Mouse (Mus musculus): ENCODE results near the gene Adamtsl3. TPM values are rescaled to one million over a fixed set of nuclear protein-coding genes. Genes with fewer than 3 reads are reported as not detected.

Gene Adamtsl3
- polyA plus RNA-seq, 1 experiment from 2014 or later, result 4.8 TPM

DNA sequence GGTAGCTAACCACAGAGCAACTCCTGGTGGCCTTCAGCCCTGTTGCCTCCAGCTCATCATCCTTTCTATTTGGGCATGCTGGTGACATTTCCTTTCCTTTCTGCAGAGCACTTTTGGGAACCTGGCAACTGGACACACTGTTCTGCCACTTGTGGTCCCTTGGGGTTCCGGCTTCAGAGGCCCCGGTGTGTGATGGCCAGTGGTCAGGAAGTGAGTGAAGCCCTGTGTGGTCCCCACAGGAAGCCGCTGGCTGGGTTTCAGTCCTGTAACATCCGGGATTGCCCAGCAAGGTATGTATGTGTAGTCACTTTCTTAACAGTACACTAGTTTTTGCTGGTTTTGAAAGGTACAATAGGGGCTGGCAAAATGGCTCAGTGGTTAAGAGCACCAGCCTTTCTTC is 266.5 kb downstream of the Adamtsl3 start:
- Histone ChIP-seq H3K9ac (ENCODE audit: low read depth, low read length) (no peak overlapping the region), H3K27me3 (replicated peaks; ENCODE audit: control insufficient read depth, insufficient read depth, low read length) (no peaks in the 10 kb centered on the region), H3K4me2 (ENCODE audit: low read depth, low read length) (no peak overlapping the region), H3K4me1 (ENCODE audit: control insufficient read depth, insufficient read depth, low read length) (0 out of 2 replicates have a peak, but pooled peaks cover 3% of the 10 kb centered on the region), H3K27ac (replicated peaks; ENCODE audit: low read depth, low read length) (no peak overlapping the region), H3K4me3 (ENCODE audit: low read depth, low read length) (no peak overlapping the region), H3K36me3 (ENCODE audit: control insufficient read depth, insufficient read depth, low read length) (no peaks in the 10 kb centered on the region), H3K9me3 (ENCODE audit: control insufficient read depth, low read length) (no peaks in the 10 kb centered on the region)
- ATAC-seq (ENCODE audit: low read depth) (no peak), DNase-seq (ENCODE audit: low spot score) (no peak)
- 65% methylated on average over 4 of the region's 4 CpGs for WGBS

- ATAC-seq (ENCODE audit: low read depth), result peak; percentile 77
- Histone ChIP-seq H3K27ac (replicated peaks; ENCODE audit: low read depth, low read length) (no peak overlapping the region), H3K9me3 (ENCODE audit: control insufficient read depth, low read length) (no peaks in the 10 kb centered on the region), H3K36me3 (ENCODE audit: control insufficient read depth, insufficient read depth, low read length) (no peaks in the 10 kb centered on the region), H3K4me1 (ENCODE audit: control insufficient read depth, insufficient read depth, low read length) (0 out of 2 replicates have a peak, but pooled peaks cover 3% of the 10 kb centered on the region), H3K4me3 (ENCODE audit: low read depth, low read length) (no peak overlapping the region), H3K9ac (ENCODE audit: low read depth, low read length) (no peak overlapping the region), H3K4me2 (ENCODE audit: low read depth, low read length) (no peak overlapping the region), H3K27me3 (replicated peaks; ENCODE audit: control insufficient read depth, insufficient read depth, low read length) (no peaks in the 10 kb centered on the region)
- 73% methylated on average over 6 of the region's 6 CpGs for WGBS
- peak; percentile 26 for DNase-seq (ENCODE audit: low spot score)
Observed at GRCm38 (mm10) chr7:82605425-82605824, 269.9 kb downstream of the Adamtsl3 start.

DNA sequence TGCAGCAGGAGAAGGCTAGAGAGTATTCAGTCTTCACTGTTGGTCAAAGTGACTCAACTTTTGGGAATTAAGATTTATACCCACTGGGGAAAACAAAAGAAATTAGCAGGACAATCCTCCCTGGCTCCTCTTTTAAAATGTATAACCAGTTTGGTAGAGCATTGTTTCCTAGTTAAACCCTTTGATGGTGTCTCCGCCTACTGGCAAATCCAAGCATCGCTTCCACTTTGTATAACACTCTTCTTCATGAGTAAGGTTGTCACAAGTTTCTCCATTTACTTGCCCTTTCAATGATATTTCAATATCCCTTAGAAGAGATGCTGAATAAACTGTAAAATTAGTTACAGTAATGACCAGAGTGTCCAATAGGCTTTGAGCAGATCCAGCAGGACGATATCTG is 274.1 kb downstream of the Adamtsl3 start:
- no peaks in the 10 kb centered on the region for H3K27me3 ChIP-seq (replicated peaks; ENCODE audit: control insufficient read depth, insufficient read depth, low read length)
- ATAC-seq (ENCODE audit: low read depth) (no peak), DNase-seq (ENCODE audit: low spot score) (no peak)
- H3K4me2 ChIP-seq (ENCODE audit: low read depth, low read length), result no peak overlapping the region
- no peaks in the 10 kb centered on the region for H3K4me1 ChIP-seq (ENCODE audit: control insufficient read depth, insufficient read depth, low read length)
- WGBS, result 72% methylated on average over 3 of the region's 3 CpGs
- no peaks in the 10 kb centered on the region for H3K36me3 ChIP-seq (ENCODE audit: control insufficient read depth, insufficient read depth, low read length)
- H3K27ac ChIP-seq (replicated peaks; ENCODE audit: low read depth, low read length), result no peak overlapping the region
- no peak overlapping the region for H3K4me3 ChIP-seq (ENCODE audit: low read depth, low read length)
- H3K9ac ChIP-seq (ENCODE audit: low read depth, low read length), result no peak overlapping the region
- H3K9me3 ChIP-seq (ENCODE audit: control insufficient read depth, low read length), result no peaks in the 10 kb centered on the region

DNA sequence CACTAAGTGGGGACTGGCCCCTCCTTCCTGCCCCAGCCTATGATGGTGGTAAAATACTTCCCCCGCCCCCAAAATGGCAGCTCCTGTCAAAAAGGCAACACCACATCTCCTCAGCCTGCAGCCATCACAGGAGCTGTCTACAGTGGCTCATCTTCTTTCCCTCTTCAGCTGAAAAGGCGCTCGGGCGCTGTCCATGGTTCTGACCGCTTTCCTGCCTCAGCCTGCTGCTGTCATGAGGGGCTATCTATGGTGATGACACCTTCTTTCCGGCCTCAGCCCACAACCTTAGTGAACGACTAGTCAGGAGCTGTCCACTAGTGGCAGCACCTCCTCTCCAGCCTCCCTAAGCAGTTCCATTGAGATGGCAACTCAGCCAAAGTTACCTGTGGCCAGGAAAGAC is 289.8 kb downstream of the Adamtsl3 start:
- Histone ChIP-seq H3K4me1 (ENCODE audit: control insufficient read depth, insufficient read depth, low read length) (no peaks in the 10 kb centered on the region), H3K27me3 (replicated peaks; ENCODE audit: control insufficient read depth, insufficient read depth, low read length) (no peaks in the 10 kb centered on the region), H3K27ac (replicated peaks; ENCODE audit: low read depth, low read length) (no peak overlapping the region), H3K9ac (ENCODE audit: low read depth, low read length) (no peak overlapping the region), H3K36me3 (ENCODE audit: control insufficient read depth, insufficient read depth, low read length) (no peaks in the 10 kb centered on the region), H3K4me2 (ENCODE audit: low read depth, low read length) (no peak overlapping the region), H3K9me3 (ENCODE audit: control insufficient read depth, low read length) (no peaks in the 10 kb centered on the region; the same call in 1 of the 2 replicates), H3K4me3 (ENCODE audit: low read depth, low read length) (no peak overlapping the region)
- no peak for ATAC-seq (ENCODE audit: low read depth)
- DNase-seq (ENCODE audit: low spot score), result peak; percentile 76
- WGBS, result 16% methylated on average over 7 of the region's 7 CpGs

DNA sequence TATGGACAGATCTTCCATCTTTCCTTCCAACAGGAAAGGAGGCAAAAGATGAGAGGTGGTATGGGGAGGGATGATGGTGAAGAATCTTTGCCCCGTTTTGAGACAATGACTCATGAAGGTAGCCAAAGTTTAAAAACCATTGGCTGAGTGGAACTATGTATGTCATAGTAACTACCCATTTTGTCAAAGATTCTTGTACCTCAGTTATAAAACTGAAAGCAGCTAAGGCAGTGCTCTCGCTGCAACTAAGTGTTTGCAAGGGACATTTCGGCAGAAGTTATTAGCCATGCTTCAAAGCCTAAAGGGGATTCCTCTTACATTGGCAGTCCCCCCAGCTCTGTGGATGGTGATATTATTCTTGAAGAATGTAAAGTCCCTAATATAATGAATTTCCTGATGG is 311.7 kb downstream of the Adamtsl3 start:
- Histone ChIP-seq H3K4me2 (ENCODE audit: low read depth, low read length) (no peak overlapping the region), H3K36me3 (ENCODE audit: control insufficient read depth, insufficient read depth, low read length) (0 out of 2 replicates have a peak, but pooled peaks cover 7% of the 10 kb centered on the region), H3K4me1 (ENCODE audit: control insufficient read depth, insufficient read depth, low read length) (peaks cover 4% of the 10 kb centered on the region; the same call in 1 of the 2 replicates), H3K4me3 (ENCODE audit: low read depth, low read length) (no peak overlapping the region), H3K9ac (ENCODE audit: low read depth, low read length) (no peak overlapping the region), H3K27ac (replicated peaks; ENCODE audit: low read depth, low read length) (no peak overlapping the region), H3K27me3 (replicated peaks; ENCODE audit: control insufficient read depth, insufficient read depth, low read length) (no peaks in the 10 kb centered on the region), H3K9me3 (ENCODE audit: control insufficient read depth, low read length) (no peaks in the 10 kb centered on the region)
- no peak for ATAC-seq (ENCODE audit: low read depth)
- WGBS, result 86% methylated on average over 3 of the region's 3 CpGs
- DNase-seq (ENCODE audit: low spot score), result no peak

- H3K9ac ChIP-seq (ENCODE audit: low read depth, low read length), result peak overlapping the region; percentile 71
- WGBS, result 26% methylated on average over 4 of the region's 4 CpGs
- peaks cover 4% of the 10 kb centered on the region; the same call in 1 of the 2 replicates for H3K4me1 ChIP-seq (ENCODE audit: control insufficient read depth, insufficient read depth, low read length)
- no peaks in the 10 kb centered on the region for H3K27me3 ChIP-seq (replicated peaks; ENCODE audit: control insufficient read depth, insufficient read depth, low read length)
- DNase-seq (ENCODE audit: low spot score), result no peak
- peak overlapping the region; percentile 75 for H3K4me3 ChIP-seq (ENCODE audit: low read depth, low read length)
- H3K27ac ChIP-seq (replicated peaks; ENCODE audit: low read depth, low read length), result no peak overlapping the region
- H3K36me3 ChIP-seq (ENCODE audit: control insufficient read depth, insufficient read depth, low read length), result 0 out of 2 replicates have a peak, but pooled peaks cover 7% of the 10 kb centered on the region
- H3K9me3 ChIP-seq (ENCODE audit: control insufficient read depth, low read length), result no peaks in the 10 kb centered on the region
- ATAC-seq (ENCODE audit: low read depth), result no peak
- H3K4me2 ChIP-seq (ENCODE audit: low read depth, low read length), result peak overlapping the region; percentile 72
Observed at GRCm38 (mm10) chr7:82647909-82648308, 312.4 kb downstream of the Adamtsl3 start.

DNA sequence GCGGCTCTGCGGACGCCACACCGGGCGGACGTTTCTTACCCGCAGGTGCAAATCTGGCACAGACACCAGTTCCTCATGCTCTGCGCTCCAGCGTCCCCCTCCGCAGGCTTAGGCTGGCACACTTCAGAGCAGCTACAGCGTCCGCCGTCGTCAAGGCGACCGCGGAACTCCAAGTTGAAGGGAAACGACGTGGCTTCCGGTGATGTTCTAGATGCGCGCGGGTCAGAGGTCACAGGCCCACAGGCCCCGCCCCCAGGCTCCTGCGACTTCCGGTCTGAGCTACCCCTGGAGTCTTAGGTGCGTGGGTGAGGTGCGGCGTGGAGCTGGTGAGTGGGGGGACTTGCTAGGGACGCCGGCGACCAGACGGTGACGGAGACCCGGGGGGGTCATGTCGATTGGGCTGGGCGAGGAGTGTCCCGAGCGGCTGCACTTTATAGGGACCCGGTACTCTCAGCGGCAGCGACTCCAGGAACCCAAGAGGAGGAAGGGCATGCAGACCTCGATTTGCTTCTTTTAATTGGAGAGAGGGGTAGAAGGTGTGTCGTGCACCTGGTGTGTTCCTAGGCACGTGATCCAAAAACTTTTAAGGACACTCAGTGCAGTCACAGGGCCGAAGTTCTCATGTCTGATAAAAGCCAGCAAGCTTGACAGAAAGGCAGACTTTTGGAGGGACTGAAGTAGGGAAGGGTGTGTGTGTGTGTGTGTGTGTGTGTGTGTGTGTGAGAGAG is 313.0 kb downstream of the Adamtsl3 start, which contains the start of the genes Saxo2 and Efl1:
Gene Saxo2 (minus strand): TSS at position 176 of the 728 bp plus-strand sequence.
Gene Efl1 (plus strand): TSS at position 262 of the 728 bp plus-strand sequence.
- WGBS, result under 1% methylated on average over 37 of the region's 46 CpGs
- no peaks in the 10 kb centered on the region for H3K27me3 ChIP-seq (replicated peaks; ENCODE audit: control insufficient read depth, insufficient read depth, low read length)
- 0 out of 2 replicates have a peak within 1 kb of the TSS, but pooled peaks have one; percentile 33 for H3K27ac ChIP-seq (replicated peaks; ENCODE audit: low read depth, low read length)
- DNase-seq (ENCODE audit: low spot score), result peak; percentile 96
- H3K9ac ChIP-seq (ENCODE audit: low read depth, low read length), result peak within 1 kb of the TSS; percentile 71
- peak; percentile 98 for ATAC-seq (ENCODE audit: low read depth)
- peaks cover 4% of the 10 kb centered on the region; the same call in 1 of the 2 replicates for H3K4me1 ChIP-seq (ENCODE audit: control insufficient read depth, insufficient read depth, low read length)
- peak within 1 kb of the TSS; percentile 75 for H3K4me3 ChIP-seq (ENCODE audit: low read depth, low read length)
- 0 out of 2 replicates have a peak, but pooled peaks cover 7% of the 10 kb centered on the region for H3K36me3 ChIP-seq (ENCODE audit: control insufficient read depth, insufficient read depth, low read length)
- H3K4me2 ChIP-seq (ENCODE audit: low read depth, low read length), result peak within 1 kb of the TSS; percentile 72
- no peaks in the 10 kb centered on the region for H3K9me3 ChIP-seq (ENCODE audit: control insufficient read depth, low read length)

DNA sequence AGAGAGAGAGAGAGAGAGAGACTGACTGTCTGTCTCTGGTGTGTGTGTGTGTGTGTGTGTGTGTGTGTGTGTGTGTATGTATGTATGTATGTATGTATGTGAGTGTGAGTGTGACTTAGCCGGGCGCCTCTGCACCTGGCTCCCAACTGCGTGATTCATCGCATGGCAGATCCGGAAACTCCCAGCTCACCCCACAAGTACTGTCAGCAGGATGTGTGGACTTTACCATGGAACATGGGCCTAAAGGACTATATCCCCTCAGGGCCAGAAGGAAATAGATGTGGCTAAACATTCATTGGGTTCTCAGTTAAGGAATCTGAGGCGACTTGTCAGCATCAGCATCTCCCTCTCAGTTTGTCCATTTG is 313.6 kb downstream of the Adamtsl3 start:
- Histone ChIP-seq H3K9me3 (ENCODE audit: control insufficient read depth, low read length) (no peaks in the 10 kb centered on the region), H3K4me1 (ENCODE audit: control insufficient read depth, insufficient read depth, low read length) (peaks cover 4% of the 10 kb centered on the region; the same call in 1 of the 2 replicates)
- WGBS, result 9% methylated on average over 6 of the region's 6 CpGs

More for the DNA sequence above, 313.6 kb downstream of the Adamtsl3 start:
- H3K27ac ChIP-seq (replicated peaks; ENCODE audit: low read depth, low read length), result no peak overlapping the region
- H3K36me3 ChIP-seq (ENCODE audit: control insufficient read depth, insufficient read depth, low read length), result 0 out of 2 replicates have a peak, but pooled peaks cover 7% of the 10 kb centered on the region
- H3K4me3 ChIP-seq (ENCODE audit: low read depth, low read length), result peak overlapping the region; percentile 75
- peak overlapping the region; percentile 72 for H3K4me2 ChIP-seq (ENCODE audit: low read depth, low read length)
- DNase-seq (ENCODE audit: low spot score) (peak; percentile 13), ATAC-seq (ENCODE audit: low read depth) (no peak)
- peak overlapping the region; percentile 71 for H3K9ac ChIP-seq (ENCODE audit: low read depth, low read length)
- no peaks in the 10 kb centered on the region for H3K27me3 ChIP-seq (replicated peaks; ENCODE audit: control insufficient read depth, insufficient read depth, low read length)
